Mouse (Mus musculus): ENCODE results near the gene Chek1.

The Chek1 gene

GRCm38 (mm10) chr9:36727034-36727755 is at the start of gene Chek1:
Gene Chek1 (minus strand): TSS chr9:36727065.
- in situ Hi-C loops (cut with MboI; ENCODE audit: low sequenced_read_pairs): no loop called here

- in situ Hi-C loops (cut with MboI; ENCODE audit: low sequenced_read_pairs): no loop called here
These were observed 42.2 kb upstream of the Chek1 start for GRCm38 (mm10) chr9:36769048-36769413.

DNA sequence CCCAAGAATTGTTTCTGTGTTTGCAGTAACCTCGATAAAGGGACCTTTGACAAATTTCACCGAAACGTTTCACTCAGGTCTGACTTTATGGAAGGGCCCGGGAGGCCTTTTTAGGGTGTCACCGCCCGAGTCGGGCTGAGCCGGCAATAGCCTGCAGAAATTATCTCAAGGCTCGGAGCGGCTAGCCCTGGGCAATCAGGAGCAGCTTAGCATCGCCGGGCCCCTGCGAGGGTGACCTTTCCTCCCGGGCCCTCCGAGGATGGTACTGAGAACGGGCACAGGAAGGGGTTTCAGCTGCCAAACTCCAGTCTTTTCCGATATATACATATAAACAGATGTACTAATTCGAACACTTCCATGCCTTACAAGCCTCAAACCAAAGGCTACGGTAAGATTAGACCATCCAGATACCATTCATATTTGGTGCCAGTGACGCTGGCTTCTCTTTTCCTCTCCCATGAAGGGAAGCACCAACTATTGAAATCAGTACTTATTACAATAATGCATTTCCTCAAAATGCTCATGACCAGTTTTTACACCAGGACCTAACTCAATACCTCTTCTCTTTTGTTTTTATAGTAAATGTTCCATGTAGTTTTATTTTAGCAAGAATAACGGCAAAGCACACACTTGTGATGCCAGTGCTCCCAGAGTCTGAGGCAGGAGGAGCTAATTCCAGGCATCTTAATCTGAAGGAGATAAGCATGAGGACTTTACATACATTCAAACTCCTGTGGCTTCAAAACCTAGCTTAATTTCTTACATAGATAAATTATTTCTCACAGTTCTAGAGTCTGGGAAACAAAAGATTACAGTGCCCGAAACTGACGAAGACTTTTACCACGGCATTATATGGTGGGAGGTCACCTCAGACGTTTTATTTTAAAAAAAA is 41.5 kb upstream of the Chek1 start:
- in situ Hi-C loops (cut with MboI; ENCODE audit: low sequenced_read_pairs): no loop called here

DNA sequence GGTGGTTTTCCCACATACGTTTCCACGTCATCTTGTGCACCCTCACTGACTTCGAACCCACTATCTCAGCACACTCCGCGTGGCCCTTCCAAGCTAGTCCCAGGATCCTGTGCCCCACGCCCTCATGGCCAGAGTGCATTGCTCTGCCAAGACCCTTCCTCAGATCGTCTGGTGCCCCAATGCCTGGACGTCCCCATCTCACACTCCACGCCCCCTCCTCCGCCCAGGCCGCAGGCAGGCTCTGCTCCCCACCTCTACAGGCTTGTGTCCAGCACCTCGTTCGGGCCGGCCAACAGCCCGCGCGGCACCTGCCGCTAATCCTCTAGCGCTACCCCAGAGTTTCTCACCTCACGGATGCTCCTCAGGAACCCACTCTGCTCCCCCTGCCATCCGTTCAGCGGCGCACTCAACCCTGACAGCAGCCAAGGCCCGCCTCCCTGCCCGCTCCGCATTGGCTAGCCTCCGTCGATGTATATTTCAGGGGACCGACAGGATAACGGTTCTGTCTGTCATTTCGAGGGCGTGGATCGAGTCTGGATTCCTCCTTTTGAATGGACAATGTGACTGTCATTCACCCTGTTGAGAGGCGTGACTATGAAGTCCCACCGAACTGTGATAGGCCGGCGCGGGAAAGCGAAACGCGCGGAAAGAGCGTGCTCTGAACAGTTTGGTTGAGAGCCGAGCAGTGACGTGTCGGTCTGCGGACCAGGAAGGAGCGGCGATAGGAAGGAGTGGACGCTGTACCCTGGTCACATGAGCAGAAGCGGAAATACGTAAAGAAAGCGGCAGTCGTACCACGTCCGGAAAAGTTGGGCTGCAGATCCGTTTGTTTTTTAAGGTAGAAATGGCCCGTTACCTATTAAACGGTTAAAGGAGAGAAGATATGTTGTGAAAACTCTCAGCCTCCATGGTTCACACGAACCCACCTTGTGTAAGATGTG is 40.6 kb upstream of the Chek1 start, which contains the start of gene Stt3a:
TSS of gene Stt3a (minus strand) at position 477 of the 941 bp plus-strand sequence.
- in situ Hi-C loops (cut with MboI; ENCODE audit: low sequenced_read_pairs): no loop called here

DNA sequence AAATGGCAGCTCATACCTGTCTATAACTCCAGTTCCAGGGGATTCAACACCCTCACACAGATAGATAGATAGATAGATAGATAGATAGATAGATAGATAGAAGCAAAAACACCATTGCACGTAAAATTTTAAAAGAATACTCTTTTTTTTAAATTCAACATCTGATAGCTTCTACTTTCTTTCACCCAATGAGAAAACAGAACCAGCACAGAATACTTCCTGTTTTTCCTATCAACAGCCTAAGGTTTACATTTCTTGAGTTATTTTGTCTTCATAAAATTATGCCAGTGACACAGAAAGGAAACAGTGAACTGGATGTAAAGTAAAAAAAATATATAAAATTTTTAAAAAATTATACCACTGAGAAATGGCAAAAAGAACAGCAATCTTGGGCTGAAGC is 37.5 kb upstream of the Chek1 start:
- in situ Hi-C loops (cut with MboI; ENCODE audit: low sequenced_read_pairs): no loop called here

DNA sequence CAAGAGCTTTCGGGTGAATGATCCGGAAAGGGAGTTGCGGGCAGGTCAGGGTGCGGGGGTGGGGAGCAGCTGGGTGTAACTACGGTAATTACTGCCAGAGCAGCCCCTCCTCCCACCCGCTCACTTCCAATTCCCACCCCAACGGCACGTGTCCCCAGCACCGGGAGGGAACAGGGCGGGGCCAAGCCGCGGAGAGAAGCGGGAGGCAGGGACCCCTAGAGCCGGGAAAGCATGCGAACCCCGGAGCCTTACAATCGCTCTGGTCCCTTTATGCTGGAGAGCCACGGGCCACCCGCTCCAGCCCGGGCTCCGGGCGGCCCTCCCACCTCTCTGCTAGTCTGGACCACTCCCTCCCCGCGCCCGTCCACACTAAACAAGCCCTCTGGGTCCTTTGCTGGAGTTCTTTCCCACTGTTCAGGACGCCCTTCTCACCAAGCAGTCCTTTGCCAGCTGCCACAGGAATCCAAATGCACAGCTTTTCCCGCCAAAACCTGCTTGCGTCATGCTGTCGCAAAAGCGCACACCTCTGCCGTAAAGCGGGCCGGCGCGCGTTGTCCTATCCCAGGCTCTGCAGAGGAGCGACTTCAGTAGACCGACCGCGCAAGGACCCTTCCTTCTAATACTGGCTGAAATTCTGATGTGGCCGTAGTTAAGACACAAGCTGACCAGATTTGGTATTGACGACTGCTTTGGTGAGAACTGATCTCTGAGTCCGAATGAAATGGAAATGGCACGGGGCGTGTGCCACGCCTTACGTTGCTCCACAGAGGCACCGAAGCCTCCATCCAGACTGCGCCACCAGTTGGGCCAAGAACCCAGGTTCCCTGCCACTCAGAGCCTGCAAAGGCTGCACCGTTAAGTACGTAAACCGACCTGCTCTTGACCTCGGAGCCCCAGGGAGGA is 483 bp downstream of the Chek1 start:
- in situ Hi-C loops (cut with MboI; ENCODE audit: low sequenced_read_pairs): no loop called here

GRCm38 (mm10) chr9:36716624-36717023 is 10.2 kb downstream of the Chek1 start:
- in situ Hi-C loops (cut with MboI; ENCODE audit: low sequenced_read_pairs): no loop called here

GRCm38 (mm10) chr9:36707304-36707703 is 19.6 kb downstream of the Chek1 start:
- in situ Hi-C loops (cut with MboI; ENCODE audit: low sequenced_read_pairs): no loop called here

- in situ Hi-C loops (cut with MboI; ENCODE audit: low sequenced_read_pairs): no loop called here
These were observed 20.9 kb downstream of the Chek1 start for GRCm38 (mm10) chr9:36705923-36706322.

DNA sequence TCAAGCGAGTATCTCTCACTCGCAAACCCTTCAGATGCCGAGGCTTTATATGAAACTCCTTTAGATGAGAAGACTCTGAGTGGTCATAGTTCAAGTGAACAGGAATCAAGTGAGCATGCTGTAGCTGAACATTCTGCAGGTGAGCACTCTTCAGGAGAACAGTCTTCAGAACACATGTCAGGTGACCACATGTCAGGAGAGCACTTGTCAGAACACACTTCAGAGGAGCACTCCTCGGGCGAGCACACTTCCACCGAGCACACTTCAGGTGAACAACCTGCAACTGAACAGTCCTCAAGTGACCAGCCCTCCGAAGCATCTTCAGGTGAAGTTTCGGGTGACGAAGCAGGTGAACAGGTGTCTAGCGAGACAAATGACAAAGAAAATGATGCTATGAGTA is 32.6 kb downstream of the Chek1 start:
- in situ Hi-C loops (cut with MboI; ENCODE audit: low sequenced_read_pairs): loop anchor here (25.0 kb wide), 1 partner anchor 257 kb away; the partner anchor contains the start of gene Gm7257

DNA sequence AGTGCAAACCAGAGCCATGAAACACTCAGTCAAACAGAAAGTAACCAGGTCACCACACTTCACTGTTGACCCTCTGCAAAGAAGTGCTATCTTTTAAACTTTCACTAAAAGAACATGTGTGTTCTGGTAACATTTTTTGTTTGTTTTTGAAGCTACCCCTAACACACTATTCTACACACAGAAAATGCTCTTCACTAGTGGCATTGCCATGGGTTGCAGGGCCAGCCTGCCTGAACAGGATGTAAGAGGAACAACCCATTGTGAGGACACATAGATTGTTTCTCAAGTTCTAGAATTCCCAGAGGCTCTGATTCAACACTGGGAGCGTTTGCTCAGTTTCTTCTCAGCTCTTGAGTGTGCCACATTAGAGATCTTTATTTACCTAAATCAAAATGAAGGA is 33.9 kb downstream of the Chek1 start, which contains the start of gene Acrv1:
TSS of gene Acrv1 (plus strand) at position 301 of the 400 bp plus-strand sequence.
- in situ Hi-C loops (cut with MboI; ENCODE audit: low sequenced_read_pairs): loop anchor here (25.0 kb wide), 1 partner anchor 256 kb away; the partner anchor contains the start of gene Gm7257

- in situ Hi-C loops (cut with MboI; ENCODE audit: low sequenced_read_pairs): loop anchor here (25.0 kb wide), 1 partner anchor 250 kb away; the partner anchor contains the start of gene Gm7257
These were observed 39.5 kb downstream of the Chek1 start for GRCm38 (mm10) chr9:36687329-36687728.

GRCm38 (mm10) chr9:36681424-36681823 is 45.4 kb downstream of the Chek1 start:
- in situ Hi-C loops (cut with MboI; ENCODE audit: low sequenced_read_pairs): loop anchor here (25.0 kb wide), 1 partner anchor 244 kb away; the partner anchor contains the start of gene Gm7257
